Mouse (Mus musculus) testis, adult 2 months (tissue): ENCODE measurements around the gene Rbfox3. TPM values are rescaled to one million over a fixed set of nuclear protein-coding genes. Genes with fewer than 3 reads are reported as not detected.

Source experiments
- H3K27ac ChIP-seq: fragments of 200-500 bp; 2 replicates; pipeline ENCODE4 v1.5.1; 2012; ENCODE audit warnings: low read depth, low read length; ENCODE audit not compliant: control insufficient read depth, insufficient read depth
- H3K27me3 ChIP-seq: fragments of 200-500 bp; 2 replicates; pipeline ENCODE4 v1.6.1; 2012; ENCODE audit warnings: mild to moderate bottlenecking, low read length, moderate library complexity; ENCODE audit not compliant: control insufficient read depth, insufficient read depth
- H3K36me3 ChIP-seq: fragments of 200-500 bp; 2 replicates; pipeline ENCODE4 v1.6.1; 2012; ENCODE audit warnings: mild to moderate bottlenecking, low read length; ENCODE audit not compliant: control insufficient read depth, insufficient read depth
- H3K4me1 ChIP-seq: fragments of 200-500 bp; 2 replicates; pipeline ENCODE4 v1.6.1; 2012; ENCODE audit warnings: low read length; ENCODE audit not compliant: control insufficient read depth, insufficient read depth
- H3K4me3 ChIP-seq: fragments of 200-500 bp; 2 replicates; pipeline ENCODE4 v1.5.1; 2012; ENCODE audit warnings: low read depth, mild to moderate bottlenecking, low read length, moderate library complexity, mixed read lengths; ENCODE audit not compliant: control insufficient read depth
- CTCF ChIP-seq: fragments of 200-500 bp; IDR thresholded peaks from 2 replicates; pipeline ENCODE4 v1.5.1; 2012; ENCODE audit warnings: low read depth, mild to moderate bottlenecking, inconsistent platforms, low read length, moderate library complexity; ENCODE audit not compliant: control insufficient read depth, insufficient read depth, insufficient replicate concordance
- POLR2A ChIP-seq: fragments of 200-500 bp; IDR thresholded peaks from 2 replicates; pipeline ENCODE4 v1.6.1; 2012; ENCODE audit warnings: low read depth, mild to moderate bottlenecking, inconsistent platforms, low read length, moderate library complexity; ENCODE audit not compliant: control insufficient read depth
- polyA plus RNA-seq: library from polyadenylated mRNA; depleted of rRNA; stranded (reverse); fragments of >200 nt; gene quantifications from 2 replicates; pipeline ENCODE4 v1.2.3, GENCODE M21; 2012

Gene Rbfox3
- polyA plus RNA-seq, 1 experiment = 0.28 TPM

GRCm38 (mm10) chr11:118469509-118470160, 441.8 kb downstream of the Rbfox3 start:
- H3K27ac ChIP-seq = no peak overlapping the region
- no peak overlapping the region for H3K4me3 ChIP-seq
- H3K36me3 ChIP-seq = no peaks in the 10 kb centered on the region

GRCm38 (mm10) chr11:118467441-118468035, 443.9 kb downstream of the Rbfox3 start:
- H3K36me3 ChIP-seq = no peaks in the 10 kb centered on the region
- no peak overlapping the region for H3K4me3 ChIP-seq
- H3K27ac ChIP-seq = no peak overlapping the region
- H3K4me1 ChIP-seq = peaks cover 6% of the 10 kb centered on the region
- TF ChIP-seq CTCF (no peak), POLR2A (no peak)
- no peaks in the 10 kb centered on the region for H3K27me3 ChIP-seq

More at GRCm38 (mm10) chr11:118469509-118470160, 441.8 kb downstream of the Rbfox3 start:
- no peak for TF ChIP-seq POLR2A
- no peak for TF ChIP-seq CTCF
- peaks cover 11% of the 10 kb centered on the region for H3K4me1 ChIP-seq
- H3K27me3 ChIP-seq = no peaks in the 10 kb centered on the region

- TF ChIP-seq CTCF = peak; percentile 95
- no peak for TF ChIP-seq POLR2A
- no peak overlapping the region for H3K27ac ChIP-seq
- no peaks in the 10 kb centered on the region for H3K4me1 ChIP-seq
- no peaks in the 10 kb centered on the region for H3K36me3 ChIP-seq
- no peaks in the 10 kb centered on the region for H3K27me3 ChIP-seq
- no peak overlapping the region for H3K4me3 ChIP-seq
These were observed 451.1 kb downstream of the Rbfox3 start for GRCm38 (mm10) chr11:118460280-118460679.

- Histone ChIP-seq H3K36me3 (no peaks in the 10 kb centered on the region), H3K4me3 (no peak overlapping the region), H3K27me3 (no peaks in the 10 kb centered on the region), H3K27ac (no peak overlapping the region), H3K4me1 (no peaks in the 10 kb centered on the region)
- TF ChIP-seq POLR2A = no peak
- no peak for TF ChIP-seq CTCF
These were observed 451.9 kb downstream of the Rbfox3 start for GRCm38 (mm10) chr11:118459536-118459935.

- H3K27me3 ChIP-seq = no peaks in the 10 kb centered on the region
- no peaks in the 10 kb centered on the region for H3K36me3 ChIP-seq
- no peak overlapping the region for H3K4me3 ChIP-seq
- 0 out of 2 replicates have a peak overlapping the region, but pooled peaks have one; percentile 5 for H3K27ac ChIP-seq
- TF ChIP-seq POLR2A (no peak), CTCF (no peak)
- no peaks in the 10 kb centered on the region for H3K4me1 ChIP-seq
These were observed 452.3 kb downstream of the Rbfox3 start for GRCm38 (mm10) chr11:118459051-118459450.

- H3K27me3 ChIP-seq = no peaks in the 10 kb centered on the region
- no peaks in the 10 kb centered on the region for H3K4me1 ChIP-seq
- no peak overlapping the region for H3K4me3 ChIP-seq
- TF ChIP-seq CTCF (no peak), POLR2A (no peak)
- H3K27ac ChIP-seq = no peak overlapping the region
- H3K36me3 ChIP-seq = no peaks in the 10 kb centered on the region
These were observed 454.5 kb downstream of the Rbfox3 start for GRCm38 (mm10) chr11:118456937-118457336.

GRCm38 (mm10) chr11:118455788-118456187, 455.6 kb downstream of the Rbfox3 start:
- Histone ChIP-seq H3K27ac (no peak overlapping the region), H3K36me3 (no peaks in the 10 kb centered on the region), H3K27me3 (no peaks in the 10 kb centered on the region), H3K4me3 (no peak overlapping the region), H3K4me1 (no peaks in the 10 kb centered on the region)
- TF ChIP-seq CTCF = no peak
- no peak for TF ChIP-seq POLR2A
